Mouse (Mus musculus) spleen, postnatal 10 days (tissue): ENCODE data around the gene Emc7.
"Not testable (repeated sequence)": the region's sequence is repeated elsewhere in the genome, so short reads cannot be mapped to it uniquely, and the experiment has no call there.

Source experiments
- DNase-seq, 2 experiments: peaks; one replicate each; pipeline ENCODE4 v3.0.0; 2021 to 2022; ENCODE audit warnings: low spot score in 2 of 2

Gene Emc7

DNA sequence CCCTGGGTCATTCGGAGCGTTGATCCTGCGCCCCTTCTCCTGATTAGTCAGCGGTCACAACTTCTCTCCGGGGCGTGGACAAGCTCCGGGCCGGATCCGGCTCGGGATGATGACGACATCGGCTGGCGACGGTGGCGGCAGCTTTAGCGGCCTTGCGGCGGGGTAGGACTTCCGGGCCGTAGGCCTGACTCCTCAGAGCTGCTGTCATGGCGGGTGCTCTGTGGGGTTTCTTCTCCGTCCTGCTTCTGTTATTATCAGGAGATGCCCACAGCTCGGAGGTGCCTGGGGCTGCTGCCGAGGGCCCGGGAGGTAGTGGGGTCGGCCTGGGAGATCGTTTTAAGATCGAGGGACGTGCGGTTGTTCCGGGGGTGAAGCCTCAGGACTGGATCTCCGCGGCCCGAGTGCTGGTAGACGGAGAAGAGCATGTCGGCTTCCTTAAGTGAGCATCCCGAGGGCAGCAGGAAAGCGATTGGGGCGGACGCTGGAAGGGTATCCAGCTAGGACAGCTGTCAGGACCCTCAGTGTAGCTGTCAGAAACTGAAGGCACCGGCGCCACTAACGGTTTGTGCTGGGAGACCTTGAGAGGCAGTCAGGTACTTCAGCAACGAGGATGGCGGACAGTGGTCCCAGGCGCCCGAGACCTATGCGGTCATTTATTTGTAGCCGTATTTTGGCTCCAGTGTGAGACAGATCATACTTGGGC lies at the start of gene Emc7:
TSS of gene Emc7 (plus strand) at position 136 of the 703 bp plus-strand sequence.
- DNase-seq = peak; percentile 97 to 99

DNA sequence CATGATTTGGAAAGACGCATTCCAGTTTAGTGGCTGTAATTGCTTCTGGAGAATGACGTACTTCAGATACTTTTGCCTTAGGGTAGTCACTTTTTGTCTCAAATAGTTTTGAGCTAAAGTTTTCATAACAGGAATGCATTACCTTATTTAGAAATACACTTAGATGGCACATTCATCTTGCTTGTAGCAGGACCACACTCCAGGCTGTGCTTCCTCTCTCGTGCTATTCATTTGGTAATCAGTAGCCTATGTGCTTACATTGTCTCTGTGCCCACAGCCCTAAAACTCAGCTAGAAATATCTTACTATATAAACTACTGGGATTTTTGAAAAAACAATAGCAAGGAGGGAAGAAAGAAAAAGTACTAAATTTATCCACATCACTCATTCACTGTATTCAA lies 47.8 kb upstream of the Emc7 start:
- DNase-seq = no peak

DNA sequence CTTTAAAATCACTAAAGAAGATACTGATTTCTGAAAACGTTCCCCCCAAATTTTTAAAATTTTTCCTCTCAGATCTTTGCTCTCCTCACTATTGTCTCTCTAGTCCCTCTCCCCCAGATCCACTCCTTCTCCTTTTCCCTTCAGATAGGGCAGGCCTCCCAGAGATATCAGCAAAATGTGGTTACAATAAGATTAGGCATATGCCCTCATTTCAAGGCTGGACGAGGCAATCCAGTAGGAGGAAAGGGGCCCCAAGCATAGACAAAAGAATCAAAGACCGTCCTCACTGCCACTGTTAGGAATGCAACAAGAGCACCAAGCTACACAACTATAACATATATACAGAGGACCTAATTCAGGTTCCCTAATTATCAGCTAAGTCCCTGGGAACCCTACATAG lies 29.5 kb upstream of the Emc7 start:
- DNase-seq = no peak

DNA sequence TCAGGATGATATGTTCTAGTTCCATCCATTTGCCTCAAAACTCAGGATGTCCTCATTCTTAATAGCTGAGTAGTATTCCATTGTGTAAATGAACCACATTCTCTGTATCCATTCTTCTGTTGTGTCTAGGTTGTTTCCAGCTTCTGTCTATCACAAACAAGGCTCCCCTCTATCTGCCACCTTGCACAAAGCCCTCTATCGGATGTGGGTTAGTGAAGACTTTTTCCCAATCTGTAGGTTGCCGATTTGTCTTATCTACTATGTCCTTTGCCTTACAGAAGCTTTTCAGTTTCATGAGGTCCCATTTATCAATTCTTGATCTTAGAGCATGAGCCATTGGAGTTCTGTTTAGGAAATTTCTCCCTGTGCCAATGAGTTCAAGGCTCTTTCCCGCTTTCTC lies 26.3 kb upstream of the Emc7 start:
- not testable (repeated sequence) for DNase-seq

DNA sequence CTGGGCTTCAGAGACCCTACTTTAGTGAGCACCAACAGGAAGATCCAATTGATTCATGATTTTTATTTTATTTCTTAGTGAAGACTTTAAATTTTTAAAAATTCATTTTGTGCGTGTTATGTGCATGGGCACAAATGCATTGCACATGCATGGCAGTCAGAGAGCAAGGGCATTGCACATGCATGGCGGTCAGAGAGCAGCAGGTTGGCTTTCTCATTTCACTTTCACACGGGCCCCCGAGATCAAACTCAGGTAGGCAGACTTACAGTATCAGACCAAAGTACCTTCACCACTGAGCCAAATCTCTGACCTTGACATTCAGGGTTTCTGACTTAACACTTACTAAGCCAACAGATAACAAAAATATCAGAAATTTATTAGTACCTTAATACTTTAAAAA lies 25.1 kb upstream of the Emc7 start:
- DNase-seq = no peak

DNA sequence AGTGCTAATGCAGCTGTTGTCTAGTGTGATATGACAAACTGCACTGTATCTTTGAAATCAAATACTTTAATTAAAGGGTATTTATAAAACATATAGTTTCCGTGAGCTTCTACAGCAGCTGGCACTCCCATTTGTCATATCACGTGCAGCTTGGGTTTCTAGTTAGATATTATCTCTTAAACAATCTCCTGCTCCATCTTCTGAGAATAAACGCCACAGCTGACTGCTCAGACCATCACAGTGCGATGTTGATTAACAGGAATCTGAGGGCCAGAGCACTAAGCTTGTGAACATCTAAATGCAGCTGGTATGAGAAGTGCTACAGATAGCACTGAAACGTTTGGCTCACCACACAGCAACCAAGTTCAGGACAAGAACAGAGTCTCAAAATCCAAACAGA lies 24.4 kb upstream of the Emc7 start:
- DNase-seq = no peak

DNA sequence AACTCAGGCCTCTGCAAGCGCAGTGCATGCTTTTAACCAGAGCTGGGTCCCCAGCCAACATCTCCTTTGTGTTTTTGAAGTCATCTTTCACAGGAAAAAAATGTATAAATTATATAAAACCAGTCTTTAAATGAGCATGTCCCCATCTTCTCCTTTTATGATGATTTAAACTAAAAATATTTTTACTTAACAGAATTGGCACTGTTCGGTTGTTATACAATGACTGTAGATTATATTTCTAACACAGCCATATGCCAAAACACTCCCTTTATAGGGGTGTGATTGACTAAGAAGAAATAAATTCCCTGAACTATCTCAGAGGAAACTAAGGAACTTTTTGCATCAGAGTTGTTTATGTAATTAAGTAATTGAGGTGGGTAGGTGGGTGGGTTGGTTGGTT lies 22.3 kb upstream of the Emc7 start:
- DNase-seq = no peak

DNA sequence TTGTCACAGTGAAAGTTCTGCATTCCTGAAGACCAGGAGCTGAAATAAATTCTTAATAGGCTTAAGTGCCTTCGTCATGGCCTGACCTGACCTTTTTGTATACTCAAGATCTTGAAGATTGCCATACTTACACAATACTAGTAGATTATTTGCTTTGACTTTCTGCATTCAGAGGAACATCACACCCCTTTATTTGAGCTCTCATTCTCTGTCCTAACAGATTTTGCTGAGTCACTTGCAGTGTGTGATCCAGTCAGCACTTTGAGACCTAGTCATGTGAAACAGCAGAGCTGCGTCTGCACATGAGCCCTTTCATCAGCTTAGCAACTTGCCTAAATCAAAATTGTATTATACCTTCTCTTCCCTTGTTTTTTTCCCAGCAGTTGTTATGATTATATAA lies 21.4 kb upstream of the Emc7 start:
- no peak for DNase-seq

DNA sequence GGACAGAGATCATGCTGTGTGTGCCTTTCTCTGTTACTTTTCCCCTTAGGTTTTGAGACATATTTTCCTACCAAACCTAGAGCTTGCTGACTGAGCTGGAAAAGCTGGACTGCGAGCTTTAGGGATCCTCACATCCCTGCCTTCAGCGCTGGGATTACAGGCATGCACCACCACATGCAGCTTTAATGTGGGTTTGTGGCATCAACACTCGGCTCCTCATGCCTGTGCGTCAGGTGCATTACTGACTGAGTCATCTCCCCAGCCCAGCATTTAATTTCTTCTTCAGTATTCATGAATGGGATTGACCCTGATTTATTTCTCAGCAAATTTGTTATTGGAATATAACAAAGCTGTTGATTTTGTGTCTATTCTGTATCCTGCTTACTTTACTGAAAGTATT lies 18.5 kb upstream of the Emc7 start:
- no peak for DNase-seq

DNA sequence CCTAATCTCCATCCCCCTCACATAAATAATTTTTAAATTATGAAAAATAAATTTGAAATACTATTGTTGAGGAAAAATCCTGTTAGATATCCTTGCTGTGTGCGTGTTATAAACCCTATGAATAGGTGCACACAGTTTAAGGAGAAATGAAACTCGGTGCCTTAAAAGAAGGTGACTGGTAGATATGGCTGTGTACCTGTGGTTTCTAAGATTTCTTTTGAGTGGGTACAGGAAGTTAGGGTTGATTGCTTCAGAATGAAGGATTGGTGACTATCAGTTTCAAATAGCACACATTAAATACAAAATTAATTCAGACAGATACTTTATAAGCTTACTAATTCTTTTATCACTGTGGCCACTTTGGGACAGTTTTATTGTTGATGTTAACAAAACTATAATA lies 17.2 kb upstream of the Emc7 start:
- no peak for DNase-seq

DNA sequence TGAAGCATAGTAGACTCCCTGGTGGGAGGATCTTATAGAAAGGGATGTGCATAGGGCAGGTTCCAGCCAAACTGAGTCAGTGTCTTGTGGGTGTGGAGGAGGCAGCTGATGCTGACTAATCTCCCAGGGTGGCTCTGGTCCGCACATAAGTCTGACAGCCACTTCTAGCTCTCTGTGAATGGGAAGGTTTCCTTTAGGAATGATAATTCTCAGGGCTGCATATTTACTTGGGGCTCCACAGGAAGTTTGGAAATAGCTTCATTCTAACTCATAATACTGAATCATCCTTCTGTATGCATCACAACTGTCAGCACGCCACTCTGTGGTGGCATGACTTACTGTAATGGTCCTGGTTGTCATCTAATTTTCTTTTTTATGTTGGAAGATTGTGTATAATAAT lies 11.3 kb upstream of the Emc7 start:
- no peak for DNase-seq

DNA sequence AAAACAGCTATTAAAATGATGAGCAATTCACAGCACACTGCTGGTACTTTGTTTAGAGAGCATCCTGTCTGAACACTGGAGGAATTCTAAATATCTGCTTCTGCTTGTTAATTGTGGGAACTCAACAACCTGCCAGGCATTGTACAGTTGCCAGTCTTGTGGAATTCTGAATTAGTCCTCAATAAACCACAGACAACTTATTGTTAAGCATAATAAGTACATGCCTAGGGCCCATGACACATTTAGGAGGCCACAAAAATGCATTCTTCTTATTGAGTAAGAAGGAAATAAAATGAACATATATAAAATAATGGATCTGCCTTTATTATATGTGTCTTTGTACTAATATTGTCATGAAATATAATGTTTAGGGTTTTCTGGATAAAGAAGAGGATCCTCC lies 9.3 kb upstream of the Emc7 start:
- DNase-seq = no peak

DNA sequence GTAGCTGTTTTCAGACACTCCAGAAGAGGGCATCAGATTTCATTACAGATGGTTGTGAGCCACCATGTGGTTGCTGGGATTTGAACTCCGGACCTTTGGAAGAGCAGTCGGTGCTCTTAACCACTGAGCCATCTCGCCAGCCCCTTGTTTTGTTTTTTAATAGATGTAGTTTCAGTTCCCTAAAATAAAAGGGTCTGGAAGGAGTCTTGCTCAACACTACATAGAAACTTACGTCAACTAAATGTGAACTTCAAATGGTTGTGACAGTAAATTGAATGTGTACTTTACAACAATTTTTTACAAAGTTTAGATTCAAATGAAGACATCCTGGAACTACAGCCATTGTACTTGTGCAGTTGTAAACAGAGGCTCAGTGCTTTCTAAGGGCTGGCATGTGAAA lies 6.8 kb upstream of the Emc7 start:
- DNase-seq = not testable (repeated sequence)

DNA sequence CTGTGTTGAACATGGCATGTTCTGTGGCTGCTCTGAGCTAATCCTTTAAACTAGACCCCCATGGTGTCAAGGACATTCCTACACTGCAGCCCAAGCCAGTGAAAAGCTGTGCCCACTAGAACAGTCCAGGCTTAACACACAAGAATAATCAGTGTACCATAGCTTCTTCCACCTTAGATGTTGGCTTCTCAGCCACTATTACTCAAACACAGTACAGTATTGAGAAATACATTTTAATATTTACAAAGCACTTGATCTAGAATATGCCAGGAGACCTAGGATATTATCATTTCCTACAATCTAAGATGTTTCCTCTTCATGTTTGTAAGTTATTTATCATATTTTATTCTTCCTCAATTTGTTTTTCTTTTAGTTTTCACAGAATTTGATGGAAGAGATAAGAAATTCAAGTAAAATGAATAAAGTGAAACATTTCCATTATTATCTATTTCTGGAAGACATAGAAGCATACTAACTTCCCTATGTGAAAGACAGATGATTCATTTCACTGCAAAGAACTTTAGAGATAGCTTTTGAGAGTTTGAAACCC lies 6.2 kb upstream of the Emc7 start:
- no peak for DNase-seq

DNA sequence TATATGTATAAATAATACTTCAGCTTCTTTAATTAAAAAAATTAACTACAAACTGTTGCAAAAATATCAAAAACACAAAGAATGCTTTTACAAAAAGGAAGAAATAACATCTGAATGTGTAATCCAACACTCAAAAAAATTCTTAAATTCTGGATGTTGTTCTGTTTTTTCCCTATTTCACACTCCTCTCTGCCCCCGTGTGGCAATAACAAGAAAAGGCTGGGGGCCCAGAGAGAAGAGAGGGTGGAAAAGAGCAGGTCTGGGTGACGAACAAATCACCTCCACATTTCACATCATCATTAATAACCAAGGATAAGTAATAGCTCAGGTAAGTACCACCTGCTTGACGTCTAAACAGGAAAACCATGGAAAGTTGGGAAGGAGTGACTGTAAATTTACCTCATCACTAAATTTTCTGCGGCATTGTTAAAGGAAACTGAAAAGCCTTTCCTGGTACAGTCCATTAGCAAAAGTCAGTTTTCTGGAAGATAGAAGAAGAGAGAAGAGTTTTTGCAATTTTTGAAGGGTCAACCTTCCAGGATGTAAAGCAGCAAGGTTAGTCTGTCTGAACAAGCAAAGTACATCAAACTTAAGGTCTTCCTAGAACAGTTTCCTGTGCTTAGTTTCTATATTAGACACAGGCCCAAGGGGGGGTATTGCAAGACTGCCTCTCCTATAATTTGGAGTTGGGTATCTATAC lies 5.0 kb upstream of the Emc7 start:
- peak in 1 of 2 experiments; percentile 49 for DNase-seq

DNA sequence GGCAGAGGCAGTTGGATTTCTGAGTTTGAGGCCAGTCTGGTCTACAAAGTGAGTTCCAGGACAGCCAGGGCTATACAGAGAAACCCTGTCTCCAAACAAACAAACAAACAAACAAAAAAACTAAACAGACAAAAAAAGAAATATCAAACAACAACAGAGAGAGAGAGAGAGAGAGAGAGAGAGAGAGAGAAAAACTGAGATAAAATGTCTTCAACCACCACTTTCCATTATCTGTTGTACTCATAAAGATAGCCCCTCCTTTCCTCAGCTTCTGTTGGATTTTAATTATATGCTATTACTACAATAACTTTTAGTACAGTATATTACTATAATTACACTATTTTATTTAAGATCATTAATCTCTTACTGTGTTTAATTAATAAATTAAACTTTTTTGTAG lies 2.3 kb upstream of the Emc7 start:
- DNase-seq = not testable (repeated sequence)

DNA sequence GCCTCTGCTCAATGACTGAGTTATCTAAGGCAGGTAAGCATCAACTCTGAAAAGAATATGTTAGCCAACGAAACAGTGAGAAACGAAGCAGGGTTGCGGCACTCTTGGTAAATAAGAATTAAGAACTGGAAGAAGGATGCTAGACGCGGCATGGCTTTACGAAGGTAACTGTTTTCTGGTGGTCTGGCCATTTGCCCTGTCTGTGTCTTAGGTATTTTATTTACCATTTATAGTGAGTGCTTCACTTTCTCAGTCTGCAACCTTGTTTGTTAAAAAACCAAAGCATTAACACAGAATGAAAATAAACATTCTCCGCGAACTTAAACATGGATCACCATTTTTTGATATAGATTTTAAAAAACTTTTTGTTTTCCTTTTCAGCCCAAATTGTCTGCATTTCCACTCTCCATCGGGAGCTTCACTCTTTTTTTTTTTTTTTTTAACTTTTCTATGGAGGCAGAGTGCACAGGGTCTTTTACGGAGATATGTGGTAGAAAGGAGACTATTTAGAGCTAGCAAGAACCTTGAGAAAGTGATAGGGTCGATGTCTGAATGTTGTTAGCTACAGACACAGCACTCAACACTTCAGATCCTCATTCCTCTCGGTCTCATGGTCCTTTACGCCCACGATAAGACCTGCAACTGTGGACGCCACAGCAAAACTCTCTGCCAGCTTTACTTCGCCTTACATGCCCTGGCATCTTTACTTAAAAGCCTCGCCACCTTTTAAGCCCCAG lies 504 bp upstream of the Emc7 start:
- DNase-seq = no peak

DNA sequence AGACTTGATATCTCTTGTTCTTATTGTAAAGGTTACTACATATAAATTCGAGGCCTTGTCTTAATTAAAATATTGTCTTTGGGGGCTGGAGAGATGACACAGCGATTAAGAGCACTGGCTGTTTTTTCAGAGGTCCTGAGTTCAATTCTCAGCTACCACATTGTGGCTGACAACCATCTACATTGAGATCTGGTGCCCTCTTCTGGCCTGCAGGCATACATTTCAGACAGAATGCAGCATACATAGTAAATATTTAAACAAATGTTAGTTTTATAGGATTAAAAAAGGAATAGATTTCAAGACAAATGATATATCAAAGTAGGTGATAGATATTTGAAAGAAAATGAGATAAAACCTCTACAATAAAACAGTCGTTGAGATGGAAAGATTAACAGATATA lies 5.8 kb downstream of the Emc7 start:
- no peak for DNase-seq

DNA sequence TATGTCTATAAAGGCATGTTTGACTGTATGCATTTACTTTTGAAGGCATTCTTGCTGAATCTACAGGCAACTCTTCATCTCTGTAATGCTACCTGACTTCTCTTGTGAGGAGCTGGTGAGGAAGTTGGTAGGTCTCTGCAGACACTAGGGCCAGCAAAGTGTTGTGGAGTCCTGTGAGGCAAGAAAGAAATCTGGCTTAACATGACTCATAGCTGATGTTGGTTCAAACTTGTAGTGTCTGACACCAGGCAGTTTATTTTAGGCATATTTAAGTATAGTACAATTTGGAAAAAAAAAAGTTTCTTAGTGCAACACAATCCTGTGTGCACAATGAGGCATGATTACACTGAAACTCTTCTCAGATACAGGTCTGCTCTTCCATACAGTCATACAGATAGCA lies 14.7 kb downstream of the Emc7 start:
- no peak for DNase-seq

DNA sequence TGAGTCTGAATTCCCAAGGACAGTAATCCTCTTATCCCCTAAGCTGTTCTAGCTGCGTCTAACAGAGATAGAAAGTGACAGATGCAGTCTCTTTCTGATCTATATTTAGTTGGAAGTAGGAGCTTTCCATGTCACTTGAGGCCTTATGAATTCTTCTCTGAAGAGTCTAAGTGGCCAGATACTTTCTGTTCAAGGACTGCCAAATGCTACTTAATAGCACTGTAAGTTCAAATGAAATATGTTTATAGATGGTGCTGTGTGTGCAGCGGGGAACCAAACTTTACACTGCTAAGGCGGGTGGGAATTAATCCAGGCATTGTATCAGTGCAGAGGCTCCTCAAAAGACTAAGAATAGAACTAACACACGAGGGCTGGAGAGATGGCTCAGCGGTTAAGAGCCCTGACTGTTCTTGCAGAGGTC lies 16.2 kb downstream of the Emc7 start:
- DNase-seq = no peak

DNA sequence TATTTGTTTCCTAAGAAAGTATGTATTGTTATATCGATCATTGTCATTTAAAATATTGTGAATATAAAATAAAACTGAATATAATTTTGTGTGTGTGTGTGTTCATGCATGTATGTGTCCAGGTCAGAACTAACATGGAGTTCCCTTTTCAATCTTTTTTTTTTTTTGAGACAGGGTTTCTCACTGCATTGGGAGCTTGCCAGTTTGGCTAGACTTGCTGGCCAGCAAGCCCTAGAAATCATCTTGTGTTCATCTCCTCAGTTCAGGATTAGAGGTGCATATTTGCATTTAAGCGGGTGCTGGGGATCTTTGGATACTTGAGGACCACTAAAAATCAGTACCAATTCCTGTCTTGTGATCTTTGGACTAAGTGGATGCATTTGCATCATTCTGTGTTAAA lies 17.3 kb downstream of the Emc7 start:
- DNase-seq = no peak

DNA sequence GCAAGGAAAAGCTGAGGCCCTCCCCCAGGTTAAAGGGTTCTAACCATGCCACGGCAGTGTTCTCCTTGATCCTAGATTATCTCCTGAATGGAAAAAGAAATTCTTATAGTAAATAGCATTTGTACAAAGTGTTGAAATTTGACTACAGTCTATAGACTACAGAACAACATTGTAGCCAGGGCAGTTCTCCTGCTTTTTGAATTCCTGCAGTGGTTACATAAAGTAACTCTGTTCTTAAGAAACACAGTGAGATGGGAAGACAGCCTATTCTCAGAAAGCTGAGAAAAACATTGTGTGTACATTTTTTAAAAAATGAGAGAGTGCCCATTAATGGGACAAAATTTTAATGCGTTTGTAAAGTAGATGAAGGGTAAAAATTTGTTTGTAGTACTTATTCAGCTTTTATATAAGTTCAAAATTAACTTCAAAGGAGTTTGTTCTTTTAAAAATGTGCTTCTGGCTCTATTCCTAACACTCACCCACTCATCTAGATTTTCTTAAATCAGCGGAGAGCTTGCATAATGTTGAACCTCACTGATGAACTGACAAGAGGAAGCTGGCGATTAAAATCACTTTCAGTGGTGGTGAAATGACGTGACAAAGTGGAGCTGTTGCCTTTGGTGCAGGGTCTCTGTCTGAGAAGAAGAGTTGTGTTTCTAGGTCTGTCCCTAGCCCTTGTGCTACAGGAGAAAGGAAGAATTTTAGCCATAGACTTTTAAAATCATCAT lies 20.4 kb downstream of the Emc7 start:
- no peak for DNase-seq
